Mouse (Mus musculus) cerebellum, adult 2 months (tissue): ENCODE results near the gene Cpne4. TPM values are rescaled to one million over a fixed set of nuclear protein-coding genes. Genes with fewer than 3 reads are reported as not detected.

ENCODE experiments used
- DNase-seq, 2 experiments: peaks; one replicate each; pipeline ENCODE4 v3.0.0; 2021
- H3K27ac ChIP-seq: fragments of 200-500 bp; 2 replicates; pipeline ENCODE4 v1.5.1; 2012; ENCODE audit warnings: low read length, control low read depth, inconsistent platforms; ENCODE audit not compliant: insufficient read depth
- H3K27me3 ChIP-seq: fragments of 200-500 bp; 2 replicates; pipeline ENCODE4 v1.6.1; 2012; ENCODE audit warnings: inconsistent platforms, mild to moderate bottlenecking, low read length, moderate library complexity; ENCODE audit not compliant: control insufficient read depth, insufficient read depth
- H3K4me1 ChIP-seq: fragments of 200-500 bp; 2 replicates; pipeline ENCODE4 v1.6.1; 2011; ENCODE audit warnings: low read length; ENCODE audit not compliant: control insufficient read depth, insufficient read depth
- H3K4me3 ChIP-seq: fragments of 200-500 bp; replicated peaks from 2 replicates; pipeline ENCODE3; 2011; ENCODE audit warnings: mild to moderate bottlenecking, low read depth, low read length, control low read depth; ENCODE audit not compliant: insufficient read depth
- CTCF ChIP-seq: fragments of 200-500 bp; IDR thresholded peaks from 2 replicates; pipeline ENCODE4 v1.5.1; 2011; ENCODE audit warnings: low read depth, mild to moderate bottlenecking, control low read depth, low read length, moderate library complexity, borderline replicate concordance; ENCODE audit not compliant: insufficient read depth
- POLR2A ChIP-seq: fragments of 200-500 bp; IDR thresholded peaks from 2 replicates; pipeline ENCODE4 v1.6.1; 2011; ENCODE audit warnings: low read length, control low read depth, borderline replicate concordance; ENCODE audit not compliant: insufficient read depth
- WGBS: fragments of 180-500 bp; shearing (Covaris S2); methylation state at CpG from one replicate; pipeline ENCODE4 v1.1.7; 2018; 5-methylcytosine and 5-hydroxymethylcytosine counted together
- polyA plus RNA-seq: library from polyadenylated mRNA; depleted of rRNA; stranded (reverse); fragments of >200 nt; gene quantifications from 2 replicates; pipeline ENCODE4 v1.2.3, GENCODE M21; 2012

Gene Cpne4
- polyA plus RNA-seq, 1 experiment = 4.6 TPM

DNA sequence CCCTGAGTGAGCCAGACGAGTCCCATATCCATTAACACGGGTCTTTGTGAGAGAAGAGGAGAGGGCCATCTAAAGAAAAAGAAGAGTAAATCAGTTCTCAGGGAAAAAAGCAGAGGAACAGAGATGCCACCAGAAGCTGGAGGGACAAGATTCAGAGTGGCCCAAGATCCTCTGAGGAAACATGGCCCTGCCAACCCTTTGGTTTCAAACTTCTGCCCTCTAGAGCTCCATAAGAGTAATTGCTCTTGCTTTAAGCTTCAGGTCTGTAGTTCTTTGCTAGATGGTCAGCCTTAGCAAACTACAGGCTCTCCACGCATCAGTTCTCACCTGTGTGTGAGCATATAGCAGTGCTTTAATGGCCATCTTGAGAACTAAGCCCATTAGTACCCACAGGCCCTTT lies 343.4 kb downstream of the Cpne4 start:
- Histone ChIP-seq H3K4me1 (no peaks in the 10 kb centered on the region), H3K27me3 (no peaks in the 10 kb centered on the region), H3K27ac (no peak overlapping the region), H3K4me3 (no peak overlapping the region)
- TF ChIP-seq POLR2A (no peak), CTCF (no peak)
- DNase-seq = no peak
- WGBS = 88% methylated on average over 3 of the region's 3 CpGs

GRCm38 (mm10) chr9:104895360-104895759 lies 348.3 kb downstream of the Cpne4 start:
- Histone ChIP-seq H3K27ac (no peak overlapping the region), H3K4me1 (no peaks in the 10 kb centered on the region), H3K4me3 (no peak overlapping the region), H3K27me3 (no peaks in the 10 kb centered on the region)
- DNase-seq = no peak
- TF ChIP-seq CTCF (no peak), POLR2A (no peak)
- WGBS = 88% methylated on average over 4 of the region's 4 CpGs

- no peak overlapping the region for H3K4me3 ChIP-seq
- H3K27me3 ChIP-seq = no peaks in the 10 kb centered on the region
- H3K4me1 ChIP-seq = no peaks in the 10 kb centered on the region
- no peak for TF ChIP-seq POLR2A
- TF ChIP-seq CTCF = no peak
- WGBS = 31% methylated on average over 6 of the region's 6 CpGs
- no peak overlapping the region for H3K27ac ChIP-seq
- no peak for DNase-seq
Observed at GRCm38 (mm10) chr9:104901118-104901517, 354.0 kb downstream of the Cpne4 start.

DNA sequence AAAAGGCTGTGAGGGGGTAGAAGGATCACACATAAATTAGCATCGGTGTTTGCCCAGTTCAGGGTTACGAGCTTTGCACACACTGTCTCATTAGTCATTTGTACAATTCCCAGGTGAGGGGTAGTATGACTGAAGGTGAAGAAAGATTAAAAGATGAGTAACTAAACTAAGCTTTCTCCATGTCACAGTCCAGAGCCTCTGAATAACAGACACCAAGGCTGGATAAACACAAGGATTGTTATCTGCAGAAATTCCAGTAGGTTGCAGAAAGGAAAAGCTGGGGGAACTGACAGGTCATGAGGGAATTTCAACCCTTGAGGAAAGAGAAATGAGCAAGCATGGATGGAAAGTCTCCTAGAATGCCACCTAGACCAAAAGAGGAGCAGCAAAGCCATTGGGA lies 354.7 kb downstream of the Cpne4 start:
- Histone ChIP-seq H3K27me3 (no peaks in the 10 kb centered on the region), H3K4me3 (no peak overlapping the region), H3K4me1 (no peaks in the 10 kb centered on the region), H3K27ac (no peak overlapping the region)
- DNase-seq = no peak
- WGBS = 90% methylated on average over 2 of the region's 2 CpGs
- no peak for TF ChIP-seq CTCF
- TF ChIP-seq POLR2A = no peak

DNA sequence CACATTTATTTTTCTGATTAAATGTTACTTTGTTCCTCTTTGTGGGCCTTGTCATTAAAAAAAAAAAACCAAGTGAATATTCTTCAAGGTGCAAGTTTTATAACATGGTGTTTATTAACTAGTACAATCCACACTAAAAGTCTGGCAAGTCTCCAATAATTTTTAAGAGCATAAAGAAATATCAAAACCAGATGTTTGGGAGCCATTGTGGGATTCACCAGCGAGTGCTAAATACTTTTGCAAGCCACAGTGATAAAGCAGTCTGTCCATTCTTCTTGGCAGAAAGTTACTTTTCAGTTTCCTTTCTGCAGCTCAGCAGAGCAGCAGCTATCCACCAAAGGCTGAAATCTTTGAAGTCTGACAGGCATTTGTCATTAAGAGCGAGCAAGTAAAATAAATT lies 365.6 kb downstream of the Cpne4 start:
- Histone ChIP-seq H3K4me3 (no peak overlapping the region), H3K4me1 (no peaks in the 10 kb centered on the region), H3K27me3 (no peaks in the 10 kb centered on the region), H3K27ac (no peak overlapping the region)
- 61% methylated on average over 2 of the region's 2 CpGs for WGBS
- TF ChIP-seq POLR2A (no peak), CTCF (no peak)
- DNase-seq = no peak

GRCm38 (mm10) chr9:104913327-104913726 lies 366.2 kb downstream of the Cpne4 start:
- H3K27me3 ChIP-seq = no peaks in the 10 kb centered on the region
- H3K4me1 ChIP-seq = no peaks in the 10 kb centered on the region
- H3K4me3 ChIP-seq = no peak overlapping the region
- H3K27ac ChIP-seq = no peak overlapping the region
- TF ChIP-seq CTCF = no peak
- no peak for TF ChIP-seq POLR2A
- DNase-seq = no peak
- WGBS = 48% methylated on average over 2 of the region's 2 CpGs

DNA sequence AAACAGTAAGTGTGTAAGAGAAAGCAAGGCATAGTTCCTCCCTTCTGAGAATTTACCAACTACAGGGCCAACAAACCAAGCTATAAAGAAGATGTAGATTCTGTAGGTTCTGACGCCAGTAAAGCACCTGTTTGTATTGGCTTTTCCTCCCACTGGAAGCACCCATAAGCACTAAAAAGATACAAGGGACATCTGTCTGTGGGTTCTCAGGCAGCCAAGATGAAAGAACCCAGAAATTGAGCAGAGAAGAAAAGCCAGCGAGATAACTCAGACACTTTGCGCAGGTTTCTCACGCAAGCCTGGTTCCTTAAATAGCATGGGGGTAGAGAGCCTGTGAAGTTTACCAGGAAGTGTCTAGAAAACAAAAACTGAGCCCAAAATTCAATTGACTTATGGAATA lies 374.1 kb downstream of the Cpne4 start:
- H3K27me3 ChIP-seq = no peaks in the 10 kb centered on the region
- no peaks in the 10 kb centered on the region for H3K4me1 ChIP-seq
- H3K27ac ChIP-seq = no peak overlapping the region
- no peak overlapping the region for H3K4me3 ChIP-seq
- WGBS = 87% methylated on average over 4 of the region's 4 CpGs
- no peak for DNase-seq
- no peak for TF ChIP-seq POLR2A
- TF ChIP-seq CTCF = no peak

- Histone ChIP-seq H3K27me3 (no peaks in the 10 kb centered on the region), H3K27ac (no peak overlapping the region), H3K4me1 (no peaks in the 10 kb centered on the region), H3K4me3 (no peak overlapping the region)
- whole genome bisulfite sequencing = 68% methylated on average over 2 of the region's 2 CpGs
- DNase-seq = no peak
- TF ChIP-seq POLR2A (no peak), CTCF (no peak)
Observed at GRCm38 (mm10) chr9:104922051-104922450, 375.0 kb downstream of the Cpne4 start.

DNA sequence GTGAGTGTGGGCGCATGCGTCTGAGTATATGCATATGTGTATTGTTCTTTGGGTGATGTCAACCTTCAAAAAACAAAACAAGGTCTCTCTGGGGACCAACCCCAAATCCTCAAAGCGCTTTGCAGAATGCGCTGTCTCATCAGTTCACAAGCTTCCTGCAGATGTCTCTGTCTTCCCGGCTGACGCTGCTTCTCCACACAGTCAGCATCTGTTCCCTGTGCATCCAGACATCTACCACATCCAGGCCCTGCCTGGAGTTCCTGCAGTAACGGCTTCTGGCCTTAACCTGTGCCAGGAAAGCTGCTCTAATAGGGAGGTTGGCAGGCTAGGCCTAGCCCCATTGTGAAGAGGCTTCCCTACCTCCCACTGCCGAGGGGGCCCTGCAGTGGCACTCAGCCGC lies 381.7 kb downstream of the Cpne4 start:
- WGBS = 26% methylated on average over 9 of the region's 9 CpGs
- no peak for TF ChIP-seq CTCF
- TF ChIP-seq POLR2A = no peak
- H3K4me1 ChIP-seq = no peaks in the 10 kb centered on the region
- no peaks in the 10 kb centered on the region for H3K27me3 ChIP-seq
- DNase-seq = no peak
- H3K27ac ChIP-seq = no peak overlapping the region
- H3K4me3 ChIP-seq = no peak overlapping the region
